Mouse (Mus musculus) liver, adult 2 months (tissue): Measurements from ENCODE around the gene Atp8b4.

ENCODE experiments used
- CTCF ChIP-seq: fragments of 200-500 bp; IDR thresholded peaks from 2 replicates; pipeline ENCODE4 v1.5.1; 2011; ENCODE audit warnings: low read depth, low read length, control low read depth
- POLR2A ChIP-seq: fragments of 200-500 bp; IDR thresholded peaks from 2 replicates; pipeline ENCODE4 v1.6.1; 2011; ENCODE audit warnings: low read length, control low read depth; ENCODE audit not compliant: insufficient read depth; ENCODE audit errors: extremely low read depth

DNA sequence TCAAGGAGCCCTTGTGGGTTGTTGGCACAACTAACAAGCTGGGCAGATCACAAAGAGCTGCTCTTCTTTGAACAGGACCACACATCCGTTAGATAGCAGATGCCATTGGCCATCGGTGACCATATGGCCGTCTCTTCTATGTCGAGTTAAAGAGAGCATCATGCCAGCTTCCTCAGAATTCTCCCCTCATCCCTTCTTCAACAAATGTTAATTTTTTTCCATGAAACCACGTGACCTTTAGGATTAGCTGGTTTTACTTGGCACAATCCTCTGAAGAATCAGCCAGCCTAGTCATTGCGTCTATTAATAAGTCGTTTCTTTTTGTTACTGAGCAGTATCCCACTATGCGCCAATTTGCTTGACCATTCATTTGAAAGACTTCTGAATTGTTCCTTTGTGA is 75.8 kb downstream of the Atp8b4 start:
- TF ChIP-seq CTCF (no peak), POLR2A (no peak)
